Mouse (Mus musculus) gastrocnemius, adult 8-10 months (tissue): ENCODE results near the gene Fads1. TPM values are rescaled to one million over a fixed set of nuclear protein-coding genes. Genes with fewer than 3 reads are reported as not detected.

Source experiments
- DNase-seq, 2 experiments: peaks; one replicate each; pipeline ENCODE4 v3.0.0; 2022; ENCODE audit warnings: low spot score in 2 of 2
- total RNA-seq, 4 experiments: library from RNA; stranded (reverse); gene quantifications; 2 replicates each; pipeline ENCODE4 v1.2.4; 2022

Gene Fads1
- total RNA-seq, 4 experiments from 2014 or later = 2.5 to 6.0 (median 4.2) TPM

DNA sequence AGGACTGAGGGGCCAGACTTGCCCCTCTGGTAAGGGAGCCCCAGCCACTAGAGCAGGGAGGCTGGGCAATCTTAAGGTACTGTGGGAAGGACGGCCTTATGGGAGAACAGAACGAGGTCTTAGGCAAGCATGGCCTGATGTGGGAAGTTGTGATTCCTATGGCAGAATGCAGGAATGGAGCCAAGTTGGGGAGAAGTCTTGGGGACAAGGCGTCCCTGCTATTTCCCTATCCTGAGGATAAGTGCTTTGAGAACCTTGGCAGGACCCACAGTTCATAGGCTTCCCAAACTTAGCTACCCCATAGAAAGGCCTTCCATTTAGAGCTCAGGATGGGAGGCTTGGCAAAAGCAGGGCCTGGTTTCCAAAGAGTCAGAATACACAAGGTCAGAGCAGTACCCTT is 26.2 kb downstream of the Fads1 start:
- no peak for DNase-seq

DNA sequence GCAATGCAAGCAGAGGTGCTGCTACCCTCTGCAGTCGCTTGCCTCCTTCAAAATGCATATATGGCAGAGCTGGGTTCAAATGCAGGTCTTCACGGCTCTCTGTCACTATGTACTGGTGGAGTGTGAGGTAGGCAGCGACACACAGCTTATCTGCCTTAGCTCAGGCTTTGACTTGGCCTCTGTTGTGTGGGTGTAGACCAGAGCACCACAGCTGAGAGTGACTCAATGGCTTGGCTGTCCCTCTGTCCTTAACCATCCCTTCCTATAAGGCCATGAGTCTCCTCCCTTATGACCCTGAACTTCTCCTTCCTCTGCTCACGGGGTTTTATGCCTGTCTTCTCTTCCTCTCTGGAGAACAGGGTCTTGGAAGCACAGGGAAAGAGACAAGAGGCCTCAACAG is 28.2 kb downstream of the Fads1 start:
- DNase-seq = no peak

DNA sequence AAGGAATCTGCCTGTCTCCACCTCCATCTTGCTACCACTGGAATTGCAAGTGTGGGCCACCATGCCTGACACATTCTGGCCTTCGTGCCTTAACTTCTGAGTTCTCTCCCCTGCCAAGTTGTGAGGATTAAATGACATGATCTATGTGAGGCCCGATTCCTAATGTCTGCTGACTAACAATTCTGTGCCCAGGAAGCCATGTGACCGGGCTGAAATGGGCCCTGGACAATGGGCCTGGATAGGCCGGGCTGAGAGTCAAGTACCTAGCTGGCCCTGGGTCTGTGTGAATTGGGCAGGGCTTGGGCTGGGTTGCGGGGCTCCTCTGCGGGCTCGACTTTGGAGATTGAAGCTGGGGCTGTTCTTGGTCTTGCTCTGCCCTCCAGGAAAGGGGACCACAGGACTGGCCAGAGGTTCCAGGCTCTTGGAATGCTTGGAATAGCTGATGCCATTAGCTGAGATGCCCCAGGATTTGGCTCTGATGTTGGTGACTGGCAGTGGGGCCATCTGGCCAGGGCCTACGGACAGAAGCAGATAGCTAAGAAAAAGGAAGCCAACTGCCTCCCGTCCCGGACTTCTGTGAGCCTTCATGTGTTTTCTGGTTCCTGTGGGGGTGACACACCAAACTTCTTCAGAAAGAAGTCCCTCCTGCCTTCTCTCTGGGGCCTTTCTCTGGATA is 31.2 kb downstream of the Fads1 start:
- DNase-seq = no peak

DNA sequence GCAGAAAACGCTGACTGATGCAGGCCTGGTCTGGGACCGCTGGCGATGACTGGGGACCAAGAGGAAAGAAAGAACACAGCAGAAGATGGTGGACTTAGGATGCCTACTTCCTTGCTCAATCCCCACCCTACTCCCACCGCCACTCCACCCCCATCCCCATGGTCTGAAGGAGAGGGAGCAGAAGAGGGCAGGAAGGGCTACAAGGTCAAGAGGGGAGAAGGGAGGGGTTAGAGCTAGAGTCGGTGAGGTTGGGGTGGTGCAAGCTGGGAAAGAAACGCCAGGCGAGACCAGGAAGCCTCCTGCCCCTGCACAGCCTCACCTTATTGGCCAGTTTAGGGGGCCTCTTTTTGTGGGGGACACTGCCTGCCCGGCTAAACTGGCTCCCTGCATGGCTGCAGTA is 33.4 kb downstream of the Fads1 start:
- no peak for DNase-seq

DNA sequence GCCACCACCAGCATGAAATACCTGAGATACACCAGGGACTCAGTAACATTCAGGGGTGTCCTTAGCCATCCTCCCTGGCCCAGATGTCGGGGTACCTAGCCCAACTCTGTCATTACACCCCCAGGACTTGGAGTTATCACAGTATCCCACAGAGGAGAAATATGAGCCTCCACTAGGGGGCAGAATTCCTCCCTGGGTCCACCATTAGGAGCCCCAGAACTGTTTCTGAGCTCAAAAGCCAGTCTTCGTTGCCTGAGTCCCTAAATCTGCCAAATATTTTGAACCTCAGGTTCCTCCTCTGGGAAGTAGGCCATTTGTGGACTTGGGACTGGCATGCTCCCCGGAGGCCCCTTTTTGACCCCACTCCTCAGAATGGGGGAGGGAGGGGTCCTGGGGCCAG is 36.4 kb downstream of the Fads1 start:
- no peak for DNase-seq

DNA sequence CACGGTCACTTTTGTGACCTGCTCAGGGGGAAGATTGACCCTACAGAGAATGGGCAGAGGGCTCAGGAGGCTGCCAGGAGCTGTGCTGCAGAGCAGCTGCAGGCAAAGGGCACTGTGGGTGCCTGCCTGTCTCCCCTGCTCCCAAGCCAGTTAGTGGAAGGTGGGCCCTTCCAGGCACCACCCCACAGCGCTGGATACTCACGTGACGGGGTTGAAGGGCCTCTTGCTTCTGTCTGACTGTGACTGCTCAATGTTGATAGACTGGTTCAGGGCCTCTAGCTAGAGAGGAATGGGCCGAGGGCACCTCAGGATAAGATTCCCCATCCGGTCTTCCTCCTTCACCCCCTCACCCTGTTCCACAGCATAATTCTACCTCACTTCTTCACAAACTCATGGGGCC is 36.9 kb downstream of the Fads1 start:
- DNase-seq = no peak

DNA sequence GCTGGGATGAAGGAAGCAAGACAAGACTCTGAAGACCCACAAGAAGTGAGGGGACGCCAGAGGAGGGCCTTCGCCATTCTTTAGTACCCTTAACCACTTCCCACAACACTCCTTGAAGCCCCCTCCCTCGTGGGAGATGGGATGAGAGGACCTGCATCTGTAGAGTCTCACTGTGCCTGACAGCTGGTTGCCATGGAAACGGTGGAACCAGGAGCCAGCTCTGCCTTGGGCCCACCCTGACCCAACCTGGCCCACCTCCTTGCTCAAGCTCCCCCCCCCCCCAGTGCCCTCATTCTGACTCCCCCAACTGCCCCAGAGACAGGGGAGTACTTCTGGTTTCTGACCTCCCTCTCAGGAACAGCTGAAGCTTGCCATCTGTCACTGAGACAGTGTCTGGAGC is 38.9 kb downstream of the Fads1 start:
- DNase-seq = no peak

DNA sequence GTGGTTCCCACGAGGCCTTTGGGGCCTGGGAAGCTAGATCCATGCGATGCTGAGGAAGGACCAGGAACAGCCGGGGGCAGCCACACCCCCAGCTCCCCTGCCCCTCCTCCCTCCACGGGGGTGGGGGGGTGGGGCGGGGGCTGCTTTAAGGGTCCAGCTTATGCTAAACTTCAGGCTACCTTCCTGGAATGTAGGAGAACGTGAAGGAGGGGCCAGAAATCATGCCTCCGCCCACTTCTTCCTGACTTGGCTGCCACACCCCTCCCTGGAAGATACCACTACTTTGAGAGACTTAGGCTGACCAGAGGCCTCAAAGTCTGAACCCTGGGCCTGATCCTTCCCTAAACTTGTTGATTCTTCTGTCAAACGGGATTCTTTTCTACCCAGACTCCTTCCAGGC is 40.0 kb downstream of the Fads1 start:
- DNase-seq = no peak

DNA sequence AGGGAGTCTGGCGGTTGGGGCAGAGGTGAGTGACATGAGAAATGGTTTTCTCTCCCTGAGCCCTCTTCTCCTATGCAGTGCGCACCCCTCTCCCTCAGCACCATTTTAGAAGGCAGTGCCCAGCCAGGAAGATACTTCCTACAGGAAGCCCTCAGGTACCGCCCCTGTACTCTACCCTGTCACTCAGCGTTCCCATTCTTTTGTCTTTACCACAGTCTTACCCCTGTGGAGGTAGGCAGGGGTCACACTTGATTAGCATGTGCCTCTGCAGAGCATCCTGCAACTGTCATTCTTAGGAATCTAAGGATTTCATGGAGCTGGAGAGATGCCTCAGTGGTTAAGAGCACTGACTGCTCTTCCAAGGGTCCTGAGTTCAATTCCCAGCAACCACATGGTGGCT is 40.9 kb downstream of the Fads1 start:
- no peak for DNase-seq

DNA sequence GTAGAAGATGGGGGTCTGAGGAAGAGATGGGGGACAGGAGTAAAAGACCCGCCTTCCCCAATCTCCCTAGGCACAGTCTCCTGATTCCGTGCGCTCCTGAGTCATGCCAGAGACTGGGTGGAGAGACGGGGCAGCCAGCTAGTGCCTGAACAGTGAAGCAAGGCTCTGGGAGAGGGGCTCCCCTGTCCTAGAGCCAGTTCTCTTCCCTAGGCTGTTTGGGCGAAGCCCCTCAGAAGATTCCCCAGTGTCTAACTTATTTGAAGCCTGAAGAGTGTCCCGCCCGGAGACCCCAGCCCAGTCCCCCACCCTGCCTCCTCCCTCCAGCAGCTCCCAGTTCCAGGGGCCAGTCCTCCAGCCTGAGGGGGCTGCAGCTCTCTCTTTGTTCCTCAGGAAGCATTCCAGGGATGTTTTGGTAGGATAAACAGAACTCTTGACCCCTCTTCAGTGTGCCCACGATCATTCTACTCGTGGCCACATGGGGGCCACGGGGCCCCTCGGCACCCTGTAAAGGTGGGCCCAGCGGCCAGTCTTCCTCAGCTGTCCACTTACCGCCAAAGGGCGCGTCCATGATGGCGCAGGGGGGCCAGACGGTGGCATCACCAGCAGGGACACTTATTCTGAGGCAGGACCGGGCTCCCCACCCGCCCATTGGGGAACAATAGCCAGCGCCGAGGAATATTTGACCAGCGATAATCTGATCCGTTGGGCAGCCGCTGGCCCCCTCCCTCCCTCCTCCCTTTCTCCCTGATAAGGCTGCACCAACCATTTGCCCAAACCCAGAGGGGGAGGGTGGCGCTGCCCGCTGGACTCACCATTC is 42.2 kb downstream of the Fads1 start:
- no peak for DNase-seq

DNA sequence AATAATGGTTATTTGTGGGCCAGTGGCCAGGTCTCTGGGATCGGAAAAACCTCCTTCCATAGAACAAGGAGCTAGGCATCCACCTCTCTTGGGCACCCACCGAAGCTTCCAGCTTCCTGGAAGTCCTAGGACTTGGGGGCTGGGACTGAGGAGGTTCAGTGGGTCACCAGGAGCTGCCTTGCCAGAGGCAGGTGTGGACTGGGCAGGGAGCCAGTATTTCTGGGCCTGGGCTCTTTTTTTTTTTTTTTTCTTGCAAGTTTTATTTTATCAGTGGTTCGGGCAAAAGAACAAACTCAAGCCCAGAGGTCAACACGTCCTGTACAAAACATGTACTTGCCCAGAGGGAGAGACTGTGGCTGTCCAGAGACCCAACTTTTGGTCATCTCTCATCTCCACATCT is 43.1 kb downstream of the Fads1 start:
- no peak for DNase-seq

DNA sequence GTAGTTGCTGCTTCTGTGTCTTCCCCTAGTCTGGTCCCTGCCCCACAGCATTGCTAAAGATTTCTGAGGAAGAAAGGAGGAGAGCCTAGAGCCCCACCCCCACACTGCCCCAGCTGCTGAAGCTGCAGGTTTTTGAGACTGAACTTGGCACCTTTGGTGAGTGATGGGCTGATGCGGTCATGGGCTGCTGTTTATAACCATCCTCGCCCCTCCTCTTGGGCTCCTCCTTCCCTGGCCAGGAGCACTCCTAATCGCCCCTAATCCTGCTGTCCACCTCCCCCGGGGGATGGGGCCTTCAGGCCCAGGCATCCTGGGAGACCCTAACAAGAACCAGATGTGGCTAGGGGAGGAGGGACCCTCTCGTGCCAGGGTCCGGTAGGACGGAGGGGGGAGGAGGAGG is 48.3 kb downstream of the Fads1 start:
- no peak for DNase-seq

DNA sequence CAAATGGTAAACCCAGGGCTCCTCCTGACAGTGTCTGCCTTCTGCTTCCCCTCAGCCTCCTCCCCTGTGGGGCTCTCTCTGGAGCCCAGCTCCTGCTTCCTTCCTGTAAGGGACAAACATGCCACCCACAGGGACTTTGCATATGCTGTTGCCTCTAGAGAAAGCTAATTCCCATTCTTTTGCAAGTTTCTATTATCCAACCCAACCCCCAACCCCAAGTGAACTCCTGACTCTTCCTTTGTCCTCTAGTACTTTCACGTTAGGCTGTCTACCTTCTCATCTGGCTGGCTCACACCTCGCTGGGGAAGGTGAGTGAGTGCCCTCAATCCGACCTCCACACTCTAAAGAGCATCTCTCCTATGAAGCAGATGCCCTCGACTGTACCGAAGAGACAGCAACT is 49.2 kb downstream of the Fads1 start:
- no peak for DNase-seq

DNA sequence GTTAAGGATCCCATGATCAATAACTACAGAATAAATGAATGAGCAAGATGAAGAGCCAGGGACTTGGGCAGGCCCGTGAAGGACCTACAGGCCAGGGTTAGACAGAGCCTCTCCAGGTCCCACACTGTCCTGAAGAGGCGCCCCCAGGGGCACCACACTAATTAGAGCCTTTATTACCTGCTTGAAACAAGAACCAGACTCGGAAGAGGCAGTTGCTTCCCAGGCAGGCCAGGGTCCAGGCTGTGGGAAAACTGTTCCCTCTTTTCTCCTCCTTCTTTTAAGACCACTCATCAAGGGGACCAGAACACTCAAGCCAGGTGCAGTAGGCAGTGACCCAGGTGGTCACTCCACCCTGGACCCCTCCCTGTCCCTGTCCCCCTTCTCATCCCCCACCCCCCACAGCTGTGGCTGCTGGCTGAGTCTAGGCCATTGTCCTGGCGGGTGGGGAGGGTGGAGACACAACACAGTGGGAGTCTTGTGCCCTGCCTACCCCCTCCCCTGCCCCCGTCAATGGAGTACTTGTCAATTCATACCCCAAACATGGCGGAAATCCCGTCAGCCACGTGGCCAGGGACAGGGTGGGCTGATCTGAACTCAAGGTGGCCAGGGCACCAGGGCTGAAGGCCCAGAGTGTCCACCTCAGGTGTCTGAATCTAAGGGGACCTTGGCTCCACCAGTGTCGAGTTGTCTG is 49.8 kb downstream of the Fads1 start:
- DNase-seq = no peak

DNA sequence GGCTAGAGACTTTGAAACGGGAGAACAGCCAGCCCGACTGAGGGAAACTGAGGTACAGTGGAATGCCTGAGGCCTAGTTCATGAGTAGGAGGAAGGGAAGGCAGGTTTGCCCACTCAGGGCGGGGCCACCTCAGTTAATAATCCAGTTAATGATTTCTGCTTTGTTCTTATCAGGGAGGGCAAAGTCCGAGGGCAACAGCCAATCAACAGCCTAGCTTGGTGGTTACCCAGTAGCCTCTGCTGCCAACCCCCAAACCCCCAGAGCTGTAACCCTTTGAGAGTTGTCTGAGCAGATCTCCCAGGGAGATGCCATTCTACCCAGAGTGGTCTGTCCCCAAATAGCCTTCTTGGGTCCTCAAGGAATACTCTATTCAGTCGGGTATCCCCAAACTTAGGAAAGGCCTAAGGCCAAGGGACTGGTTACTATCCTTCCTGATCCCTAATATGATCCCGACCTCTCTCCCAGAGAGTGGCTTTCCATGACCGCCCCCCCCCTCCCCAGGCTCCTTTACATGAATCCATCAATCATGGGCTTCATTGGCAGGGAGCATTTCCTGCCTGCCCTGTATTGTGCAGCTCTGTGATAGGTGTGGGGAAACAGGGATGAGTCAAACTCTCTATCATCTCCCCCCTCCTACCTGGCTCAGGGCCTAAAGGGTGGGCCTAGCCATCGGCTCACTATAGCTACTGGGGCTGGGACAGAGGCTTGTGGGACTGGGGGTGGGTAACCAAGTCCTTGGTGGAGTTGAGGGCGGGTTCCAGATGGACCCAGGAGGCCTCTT is 53.3 kb downstream of the Fads1 start:
- no peak for DNase-seq

DNA sequence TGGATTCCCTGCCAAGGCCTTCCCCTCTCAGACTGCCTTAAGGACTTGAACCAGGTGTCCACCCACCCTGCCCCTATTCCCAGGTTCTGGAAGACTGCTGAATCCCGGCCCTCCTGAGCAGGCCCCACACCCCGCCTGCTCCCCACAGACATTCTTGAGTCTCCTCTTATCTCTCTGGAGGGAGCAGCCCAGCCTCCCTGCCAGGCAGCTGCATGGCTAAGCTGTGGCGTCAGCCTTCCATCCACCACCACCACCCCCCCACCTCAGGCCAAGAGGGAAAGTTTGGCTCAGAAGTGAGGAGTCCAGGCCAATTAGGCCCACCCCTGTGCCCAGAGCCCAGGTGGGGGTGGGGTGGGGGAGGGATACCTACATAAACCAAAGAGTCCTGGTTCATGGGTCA is 55.8 kb downstream of the Fads1 start:
- DNase-seq = no peak

DNA sequence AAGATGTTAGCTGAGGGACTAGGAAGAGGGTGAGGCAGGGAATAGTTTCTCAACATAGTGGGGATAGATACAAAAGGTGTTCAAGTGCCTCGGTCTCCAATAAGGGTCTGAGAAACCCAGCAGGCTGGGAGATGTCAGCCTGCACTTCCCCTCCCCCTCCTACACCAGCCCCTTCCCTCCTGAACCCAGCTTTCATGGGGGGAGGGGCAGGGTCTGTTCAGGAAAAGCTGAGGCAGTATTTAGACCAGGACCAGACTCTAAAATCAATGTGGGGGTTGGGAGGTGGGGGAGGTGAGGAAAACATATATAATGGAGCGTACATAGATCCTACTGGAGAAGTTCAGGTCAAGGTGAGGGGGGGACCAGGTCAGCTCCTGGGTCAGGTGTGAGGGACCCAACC is 56.7 kb downstream of the Fads1 start:
- DNase-seq = no peak

DNA sequence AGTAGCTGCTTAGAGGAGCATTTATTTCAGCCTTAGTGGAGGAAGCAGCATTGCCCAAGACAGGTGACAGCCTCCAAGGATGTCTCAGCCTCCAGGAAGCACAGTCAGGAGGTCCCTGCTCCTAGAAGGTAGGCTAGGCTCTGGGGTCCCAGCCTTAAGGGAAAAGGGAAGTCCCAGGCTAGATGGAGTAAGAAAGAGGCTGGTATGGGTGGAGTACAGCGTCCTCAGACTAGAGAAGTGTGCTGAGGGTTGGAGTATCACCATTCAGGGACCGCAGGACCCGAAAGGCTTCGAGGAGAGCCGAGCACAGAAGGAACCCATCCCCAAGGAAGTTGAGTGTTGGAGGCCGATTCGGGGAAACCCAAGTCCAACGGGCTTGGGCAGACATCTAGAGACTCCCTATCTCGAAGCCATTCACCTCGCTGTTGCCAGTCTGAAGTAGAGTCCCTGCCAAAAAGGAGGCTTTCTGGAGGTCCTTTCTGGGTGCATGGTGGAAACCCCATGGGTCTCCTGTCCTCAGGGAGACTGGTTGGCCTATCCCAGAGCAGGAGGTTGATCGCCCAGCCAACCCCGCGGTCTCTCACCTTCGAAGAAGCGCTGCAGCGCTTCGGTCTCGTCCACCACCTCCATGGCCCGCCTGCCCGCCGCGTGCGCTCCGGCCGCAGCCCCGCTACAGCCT is 57.4 kb downstream of the Fads1 start:
- no peak for DNase-seq

DNA sequence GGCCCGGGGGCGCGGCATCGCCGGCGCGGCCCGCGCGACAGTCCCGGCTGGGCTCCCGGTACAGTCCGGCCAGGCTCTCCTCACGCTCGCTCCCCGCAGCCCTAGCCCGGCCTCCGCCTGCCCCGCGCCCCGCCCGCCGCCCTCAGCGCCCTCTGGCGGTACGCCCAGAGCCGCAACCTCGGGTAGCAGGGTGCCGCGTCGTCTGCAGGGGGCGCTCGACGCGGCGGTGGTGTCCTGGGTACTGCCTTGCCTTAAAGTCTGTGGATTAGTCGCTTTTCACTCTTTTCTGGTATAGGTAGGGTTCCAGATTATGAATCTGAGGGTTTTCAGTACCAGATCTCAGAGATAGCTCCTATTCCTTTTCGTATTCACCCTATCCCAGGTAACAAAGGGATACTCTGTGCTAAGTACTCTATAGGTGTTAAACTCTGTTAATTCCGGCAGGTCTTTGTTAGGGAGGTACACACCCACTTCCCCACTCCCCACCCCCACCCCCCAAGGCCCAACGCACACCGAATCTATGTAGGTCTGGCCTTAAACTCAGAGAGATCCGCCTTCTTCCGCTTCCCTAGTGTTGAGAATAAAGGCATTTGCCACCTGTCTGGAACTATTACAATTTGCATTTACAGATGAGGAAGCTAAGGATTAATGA is 58.1 kb downstream of the Fads1 start, which contains the start of gene Myrf:
Gene Myrf, minus strand, starts transcription at position 95 of the 652 bp plus-strand sequence.
- DNase-seq = peak; percentile 30 to 55

DNA sequence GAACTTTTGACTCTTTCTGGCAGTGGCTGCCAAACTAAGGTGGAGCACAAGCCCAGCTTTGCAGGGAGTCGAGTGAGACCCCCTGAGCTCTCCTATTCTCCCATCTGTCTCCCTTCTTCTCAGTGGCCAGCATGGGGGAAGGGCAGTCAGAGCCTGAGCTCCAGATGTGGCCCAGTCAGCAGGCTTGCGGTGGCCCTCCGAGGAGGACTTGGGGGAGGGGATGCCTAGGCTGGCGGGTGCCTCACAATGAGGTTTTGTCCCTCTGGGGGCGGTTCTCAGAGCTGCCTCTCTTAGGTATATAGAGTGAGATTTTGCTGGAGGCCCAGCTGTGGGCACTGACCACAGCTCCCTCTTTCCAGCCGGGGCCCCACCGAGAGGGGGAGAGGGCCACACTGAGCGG is 60.2 kb downstream of the Fads1 start:
- no peak for DNase-seq

DNA sequence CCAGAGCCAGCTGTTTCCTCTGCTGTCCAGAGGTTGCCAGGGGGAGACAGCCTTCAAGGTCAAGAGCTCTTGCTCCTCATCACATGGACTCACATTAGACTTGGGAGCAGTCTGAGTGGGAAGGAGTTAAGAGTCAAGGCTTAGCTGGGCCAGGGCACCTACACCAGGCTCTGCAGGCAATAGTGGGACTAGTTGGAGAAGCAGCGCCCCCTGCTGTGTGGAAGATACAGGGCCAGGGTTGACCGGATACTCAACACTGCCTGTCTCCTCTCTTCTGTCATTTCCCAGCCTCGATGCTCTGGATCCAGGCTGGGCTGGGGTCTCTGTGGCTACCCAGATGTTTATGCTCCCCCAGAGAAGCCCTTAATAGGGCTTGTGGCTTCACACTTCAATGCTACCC is 61.5 kb downstream of the Fads1 start:
- no peak for DNase-seq
